Mouse (Mus musculus) kidney, adult 8-10 months (tissue): ENCODE measurements around the gene Nptxr.
A peak's percentile ranks its signal among the peaks of the same experiment; 100 is the strongest.

ENCODE experiments used
- DNase-seq, 2 experiments: peaks; one replicate each; pipeline ENCODE4 v3.0.0; 2022

The Nptxr gene

DNA sequence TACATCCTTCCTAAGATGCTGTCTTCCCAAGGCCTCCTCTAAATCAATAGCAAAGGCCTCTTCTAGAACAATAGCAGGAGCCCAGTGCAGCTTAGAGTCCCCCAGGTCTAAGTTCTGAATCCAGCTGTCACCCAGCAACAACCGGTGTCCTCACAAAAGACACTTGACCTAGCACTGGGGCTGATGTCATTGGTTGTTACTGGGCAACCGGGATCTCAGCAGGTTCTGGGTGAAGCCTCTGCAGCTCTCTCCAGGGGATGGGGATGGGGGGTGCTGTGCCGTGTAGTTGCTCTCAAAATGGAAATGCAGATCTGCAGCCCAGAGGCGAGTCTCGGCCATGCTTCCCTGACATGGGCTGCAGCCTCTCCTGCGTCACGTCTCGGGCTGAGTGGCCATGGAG lies 16.8 kb downstream of the Nptxr start:
- no peak for DNase-seq

DNA sequence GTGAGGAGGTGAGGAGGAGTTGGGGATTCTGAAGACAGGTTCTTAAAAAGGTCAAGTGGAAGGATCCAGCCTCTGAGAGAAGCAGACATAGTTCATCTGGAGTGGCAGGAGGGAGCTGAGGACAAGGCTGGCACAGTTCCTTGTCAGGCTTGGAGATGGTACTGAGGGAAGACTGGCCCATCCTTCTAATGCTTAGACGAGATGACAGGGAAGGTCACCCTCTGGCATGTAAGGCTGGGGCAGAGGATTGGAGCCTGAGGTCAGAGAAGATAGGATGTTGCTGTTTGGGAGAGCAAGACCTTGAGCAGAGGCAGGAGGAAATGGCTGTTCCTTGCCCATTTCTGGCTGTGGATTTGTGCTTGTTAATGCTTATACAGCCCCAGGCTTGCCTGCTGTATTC lies 19.5 kb downstream of the Nptxr start:
- DNase-seq: no peak

DNA sequence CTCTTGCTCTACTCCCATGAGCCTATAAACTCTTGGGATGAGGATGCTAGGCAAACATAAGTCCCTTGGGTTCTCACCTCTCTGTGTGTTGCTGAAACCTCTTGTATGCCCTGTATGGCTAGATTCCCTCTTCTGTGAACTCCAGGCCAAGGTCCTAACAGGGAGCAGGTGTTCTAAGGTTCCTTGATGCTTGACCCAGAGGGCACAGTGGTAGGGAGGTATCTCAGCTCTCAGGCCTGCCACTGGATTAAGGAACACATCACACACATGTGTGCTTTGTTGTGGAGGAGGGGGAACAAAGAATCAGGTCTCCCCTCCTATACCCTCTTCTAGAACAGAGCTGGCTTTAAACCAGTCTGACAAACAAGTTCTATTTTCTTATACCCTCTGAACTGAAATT lies 26.8 kb downstream of the Nptxr start, which contains the start of gene Dnal4:
Gene Dnal4 (minus strand): TSS at position 101 of the 400 bp plus-strand sequence.
- DNase-seq: no peak

GRCm38 (mm10) chr15:79775662-79776061 lies 28.9 kb downstream of the Nptxr start:
- no peak for DNase-seq

DNA sequence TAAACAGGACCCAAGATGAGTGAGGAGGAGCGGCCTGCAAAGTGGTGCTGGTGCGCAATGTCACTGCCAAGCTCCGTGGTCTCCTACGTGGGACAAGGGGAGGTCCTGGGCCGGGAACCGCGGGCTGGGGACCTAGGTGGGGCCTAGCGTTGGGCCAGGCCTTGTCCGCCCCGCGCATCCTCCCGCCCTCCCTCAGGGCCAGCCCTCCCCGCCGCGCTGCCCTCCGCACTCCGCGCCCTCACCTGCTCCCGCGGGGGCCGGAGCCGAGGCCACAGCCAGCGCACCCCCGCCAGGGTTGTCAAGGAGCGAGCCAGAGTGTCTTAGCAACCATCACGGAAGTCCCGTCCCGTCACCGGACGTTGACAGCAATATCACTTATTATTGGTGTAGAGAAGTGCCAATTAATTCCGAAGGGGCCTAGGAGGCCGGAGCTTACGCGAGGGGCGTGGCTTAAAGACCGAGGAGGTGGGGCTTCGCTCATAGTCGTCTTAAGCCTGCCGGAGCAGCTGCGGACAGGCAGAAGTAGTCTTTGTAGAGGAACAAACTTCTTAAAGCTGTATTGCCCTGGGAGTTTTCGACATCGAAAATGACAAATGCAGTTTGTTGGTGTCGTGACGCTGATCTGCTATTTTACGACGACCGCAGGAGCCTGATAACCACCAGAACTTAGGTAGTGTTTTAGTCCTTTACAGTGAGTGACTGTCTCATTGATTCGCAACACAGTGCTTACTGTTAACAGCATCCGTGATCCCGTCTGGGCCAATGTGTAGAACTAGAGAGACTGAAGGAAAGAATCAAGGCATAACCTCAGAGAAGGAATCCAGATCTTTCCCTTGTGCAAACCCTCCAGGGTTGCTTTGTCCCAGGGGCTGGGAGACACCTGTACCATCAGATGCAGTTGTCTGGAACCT lies 30.2 kb downstream of the Nptxr start:
- peak; percentile 98 for DNase-seq

GRCm38 (mm10) chr15:79770629-79771240 lies 33.8 kb downstream of the Nptxr start:
- DNase-seq: no peak

DNA sequence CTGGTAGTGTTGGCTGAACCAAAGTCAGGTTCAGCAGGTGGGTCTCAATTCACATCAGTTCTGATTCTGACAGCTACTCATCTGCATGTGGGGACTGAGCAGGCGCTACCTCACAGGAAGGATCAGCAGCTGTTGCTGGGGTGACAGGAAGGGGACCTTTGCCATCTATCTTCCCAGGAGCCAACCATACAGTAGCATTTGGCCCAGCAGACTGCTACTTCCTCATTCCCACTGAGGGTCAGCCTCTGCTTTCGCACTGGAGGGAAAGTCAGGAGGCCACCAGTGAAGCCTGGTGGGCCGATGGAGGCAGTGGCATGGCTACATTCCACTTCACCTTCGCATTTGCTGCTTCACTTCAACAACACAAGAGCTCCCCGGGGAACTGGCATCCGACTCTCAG lies 36.3 kb downstream of the Nptxr start:
- DNase-seq: no peak

GRCm38 (mm10) chr15:79767327-79767961 lies 37.1 kb downstream of the Nptxr start:
- no peak for DNase-seq

DNA sequence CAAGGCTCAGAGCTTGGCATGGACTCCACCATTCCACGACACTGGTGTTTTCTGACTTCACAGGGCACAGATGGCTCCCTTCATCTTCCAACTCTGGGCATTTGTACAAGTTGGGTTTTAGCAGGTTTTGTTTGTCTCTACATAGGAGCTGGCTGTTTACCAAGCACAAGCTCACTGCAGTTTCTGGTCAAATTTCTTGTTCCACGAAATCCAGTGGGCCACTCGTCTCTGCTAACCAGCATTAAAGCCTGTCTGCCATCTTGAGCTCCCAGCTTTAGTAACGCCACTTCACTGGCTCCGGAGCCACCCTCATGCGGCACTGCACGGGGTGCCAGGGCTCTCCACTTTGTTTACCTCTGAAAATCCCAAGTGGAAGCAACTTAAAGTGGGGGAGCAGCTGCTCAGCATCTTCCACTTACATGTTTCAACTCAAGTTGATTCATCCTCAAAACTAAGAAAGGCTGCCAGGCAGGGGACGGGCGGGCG lies 37.9 kb downstream of the Nptxr start:
- no peak for DNase-seq

DNA sequence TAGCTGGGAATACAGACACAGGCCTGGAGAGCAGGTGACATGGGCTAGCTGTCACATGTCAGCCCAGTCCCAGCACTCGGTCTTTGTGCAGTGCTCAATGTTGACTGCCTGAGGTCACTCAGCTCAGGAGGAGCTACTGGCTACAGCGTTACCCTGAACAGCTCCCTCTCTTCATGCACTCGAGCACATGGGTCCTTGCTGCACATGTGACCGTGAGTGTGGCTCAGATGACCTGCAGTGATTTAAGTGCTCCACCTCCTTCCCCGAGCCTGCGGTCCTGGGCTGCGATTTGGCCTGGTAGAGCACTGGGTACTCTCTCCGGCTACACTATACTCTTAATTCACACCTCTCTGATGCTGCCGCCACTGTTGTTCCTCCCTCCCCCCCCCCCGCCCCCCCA lies 38.4 kb downstream of the Nptxr start:
- no peak for DNase-seq

GRCm38 (mm10) chr15:79765361-79765760 lies 39.2 kb downstream of the Nptxr start:
- peak; percentile 79 for DNase-seq

- DNase-seq: no peak
These were observed 39.9 kb downstream of the Nptxr start for GRCm38 (mm10) chr15:79764539-79765267.

- DNase-seq: no peak
These were observed 40.8 kb downstream of the Nptxr start for GRCm38 (mm10) chr15:79763601-79764246.

- DNase-seq: no peak
These were observed 41.6 kb downstream of the Nptxr start for GRCm38 (mm10) chr15:79763001-79763400.

- DNase-seq: no peak
These were observed 43.6 kb downstream of the Nptxr start for GRCm38 (mm10) chr15:79760956-79761355.

- DNase-seq: no peak
These were observed 47.4 kb downstream of the Nptxr start for GRCm38 (mm10) chr15:79757118-79757517.

- DNase-seq: no peak
These were observed 48.5 kb downstream of the Nptxr start for GRCm38 (mm10) chr15:79755977-79756625.

DNA sequence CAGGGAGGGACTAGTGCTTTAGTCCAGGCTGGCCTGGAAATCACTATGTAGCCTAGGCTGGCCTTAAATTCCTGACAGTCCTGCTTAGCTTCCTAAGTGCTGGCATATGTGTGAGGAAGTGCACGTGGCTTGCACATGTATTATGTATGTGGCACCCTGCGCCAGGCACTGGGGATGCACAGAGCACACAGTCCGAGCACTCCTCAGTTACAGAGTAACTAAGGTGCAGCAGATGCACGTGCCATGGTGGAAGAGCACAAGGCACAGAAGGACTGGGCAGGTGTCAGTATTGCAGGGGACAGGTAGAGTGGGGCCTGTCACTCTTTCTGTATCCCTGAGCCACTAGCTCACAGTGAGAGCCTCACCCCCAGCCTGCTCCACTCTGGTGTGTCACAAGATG lies 49.4 kb downstream of the Nptxr start:
- no peak for DNase-seq

DNA sequence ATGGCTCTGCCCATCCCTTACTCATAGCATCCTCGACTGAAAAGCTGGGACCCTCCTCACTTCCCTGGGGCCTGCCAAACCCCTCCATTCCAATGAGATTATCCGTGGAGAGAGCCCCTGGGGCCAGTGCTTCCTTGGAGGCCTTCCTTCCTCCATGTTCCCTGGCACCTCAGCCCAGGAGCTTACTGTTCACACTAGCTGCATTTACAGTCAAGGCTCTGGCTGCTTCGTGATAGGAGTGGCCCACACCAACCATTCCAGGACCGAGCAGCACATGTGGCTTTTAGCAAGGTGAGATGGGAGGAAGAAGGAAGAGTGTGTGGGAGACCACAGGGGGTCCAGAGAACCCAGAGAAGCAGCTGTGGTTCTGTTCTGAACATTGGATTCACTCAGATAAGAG lies 50.7 kb downstream of the Nptxr start:
- DNase-seq: no peak

DNA sequence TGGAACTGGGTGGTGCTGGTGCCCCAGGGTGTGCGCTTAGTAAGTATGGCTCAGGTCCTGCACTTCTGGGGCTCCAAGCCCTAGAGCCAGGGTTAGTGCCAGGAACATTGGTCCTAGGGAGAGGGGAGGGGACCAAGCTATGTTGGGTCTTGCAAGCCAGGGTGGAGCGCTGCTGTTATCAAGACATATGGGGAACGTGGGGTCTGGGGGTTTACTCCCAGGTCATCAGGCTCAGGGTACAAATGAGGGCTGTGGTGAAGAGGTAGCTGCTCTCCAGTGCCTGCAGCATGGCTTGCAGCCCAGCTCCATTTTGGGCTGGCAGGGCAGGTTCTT lies 51.2 kb downstream of the Nptxr start:
- DNase-seq: no peak

GRCm38 (mm10) chr15:79752742-79753419 lies 51.7 kb downstream of the Nptxr start:
- DNase-seq: peak; percentile 43 to 70
